Mouse (Mus musculus): ENCODE measurements at regions not wholly inside any gene's neighbourhood (a gene's known extent, or its start where the extent isn't known, plus 50 kb on each side); places are given as distances from the start of the nearest gene placed in this dataset.

- DNase-seq (ENCODE audit: low read depth), result no peak
These were observed 88.3 kb upstream of the Nckap5 start for GRCm38 (mm10) chr1:126918876-126919275.

- DNase-seq (ENCODE audit: low read depth), result no peak
These were observed 87.3 kb upstream of the Nckap5 start for GRCm38 (mm10) chr1:126917872-126918271.

GRCm38 (mm10) chr1:126916369-126916768 lies 85.8 kb upstream of the Nckap5 start:
- no peak for DNase-seq (ENCODE audit: low read depth)

- no peak for DNase-seq (ENCODE audit: low read depth)
These were observed 80.9 kb upstream of the Nckap5 start for GRCm38 (mm10) chr1:126911277-126912060.

GRCm38 (mm10) chr1:126907417-126907816 lies 76.8 kb upstream of the Nckap5 start:
- no peak for DNase-seq (ENCODE audit: low read depth)

GRCm38 (mm10) chr1:126898484-126898883 lies 67.9 kb upstream of the Nckap5 start:
- no peak for DNase-seq (ENCODE audit: low read depth)

GRCm38 (mm10) chr1:126896895-126897294 lies 66.3 kb upstream of the Nckap5 start:
- no peak for DNase-seq (ENCODE audit: low read depth)

- DNase-seq (ENCODE audit: low read depth), result no peak
These were observed 50.2 kb upstream of the Nckap5 start for GRCm38 (mm10) chr1:126880801-126881200.
